Mouse (Mus musculus) gonadal fat pad, adult 2 months (tissue): ENCODE data around the gene Rorb. TPM values are rescaled to one million over a fixed set of nuclear protein-coding genes. Genes with fewer than 3 reads are reported as not detected.

Source experiments
- DNase-seq: peaks from one replicate; pipeline ENCODE4 v3.0.0-alpha.2; 2012; ENCODE audit warnings: low read depth
- polyA plus RNA-seq: library from polyadenylated mRNA; depleted of rRNA; stranded (reverse); fragments of >200 nt; gene quantifications from 2 replicates; pipeline ENCODE4 v1.2.3, GENCODE M21; 2012

The Rorb gene
- polyA plus RNA-seq, 1 experiment, result 0.07 TPM

- DNase-seq, result no peak
These were observed 221.8 kb downstream of the Rorb start for GRCm38 (mm10) chr19:18889117-18889627.

- no peak for DNase-seq
These were observed 222.4 kb downstream of the Rorb start for GRCm38 (mm10) chr19:18888491-18889116.

- DNase-seq, result no peak
These were observed 223.2 kb downstream of the Rorb start for GRCm38 (mm10) chr19:18887646-18888407.

- DNase-seq, result no peak
These were observed 229.8 kb downstream of the Rorb start for GRCm38 (mm10) chr19:18881162-18881561.
